Mouse (Mus musculus) T-helper 1 cell (primary cell): Measurements from ENCODE around the gene Cdc7.

Experiments
- in situ Hi-C: fragments of 300-600 bp; cut with MboI, MseI; formaldehyde crosslinking; loops from one replicate; pipeline ENCODE4 v1.15.1; 2025; ENCODE audit warnings: high pct_unique_total_duplicates

The Cdc7 gene

DNA sequence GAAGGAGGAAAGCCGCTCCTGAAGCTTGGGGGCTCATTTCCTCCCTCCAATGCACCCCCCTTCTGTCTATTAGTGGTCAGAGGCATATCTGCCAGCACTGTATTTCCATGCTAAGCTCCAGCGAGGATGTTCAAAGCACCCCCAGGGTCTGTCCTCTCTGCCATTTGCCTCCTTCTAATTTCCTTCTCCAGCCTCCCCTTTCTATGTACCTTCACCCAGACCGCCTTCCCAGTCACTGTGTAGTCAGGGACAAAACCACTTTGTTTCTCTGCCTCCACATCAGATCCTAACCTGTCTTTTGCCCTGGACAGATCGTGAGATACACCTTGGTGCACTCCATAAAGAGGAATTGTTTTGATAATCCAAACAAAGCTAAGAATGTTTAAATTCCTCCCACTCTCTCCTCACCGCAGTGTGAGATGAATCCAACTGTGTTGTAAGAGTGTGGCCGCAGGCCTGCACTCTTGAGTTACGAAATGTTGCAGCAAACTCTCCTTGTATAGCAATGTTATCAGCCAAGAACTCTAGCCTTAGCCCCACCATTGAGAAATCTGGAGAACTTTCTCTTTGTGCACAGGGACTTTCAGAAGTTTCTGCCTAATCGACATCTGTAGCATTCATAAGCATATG is 27.3 kb downstream of the Cdc7 start:
- in situ Hi-C loops: loop anchor here (10.0 kb wide), 1 partner anchor 323 kb away; no protein-coding TSS in a partner anchor

DNA sequence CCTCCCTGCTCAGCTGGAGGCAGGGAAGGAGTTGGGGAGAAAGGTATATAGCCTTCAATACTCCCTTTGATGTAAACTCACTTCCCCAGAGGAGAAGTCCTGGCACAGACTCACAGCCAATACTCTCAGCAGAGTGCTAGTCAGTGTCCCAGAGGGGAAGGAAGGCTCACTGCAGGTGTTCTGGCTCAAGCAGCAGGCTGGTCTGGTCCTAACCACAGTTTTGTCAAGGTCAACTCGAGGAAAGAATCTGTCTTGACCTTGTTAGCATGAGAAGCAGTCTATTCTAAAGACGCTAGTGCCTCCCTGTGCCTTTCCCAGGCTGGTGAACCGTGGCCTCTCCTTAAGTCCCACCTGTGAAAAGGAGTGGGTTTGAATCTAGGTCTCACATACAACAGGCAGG is 30.6 kb downstream of the Cdc7 start:
- in situ Hi-C loops: loop anchor here (10.0 kb wide), 1 partner anchor 320 kb away; no protein-coding TSS in a partner anchor

DNA sequence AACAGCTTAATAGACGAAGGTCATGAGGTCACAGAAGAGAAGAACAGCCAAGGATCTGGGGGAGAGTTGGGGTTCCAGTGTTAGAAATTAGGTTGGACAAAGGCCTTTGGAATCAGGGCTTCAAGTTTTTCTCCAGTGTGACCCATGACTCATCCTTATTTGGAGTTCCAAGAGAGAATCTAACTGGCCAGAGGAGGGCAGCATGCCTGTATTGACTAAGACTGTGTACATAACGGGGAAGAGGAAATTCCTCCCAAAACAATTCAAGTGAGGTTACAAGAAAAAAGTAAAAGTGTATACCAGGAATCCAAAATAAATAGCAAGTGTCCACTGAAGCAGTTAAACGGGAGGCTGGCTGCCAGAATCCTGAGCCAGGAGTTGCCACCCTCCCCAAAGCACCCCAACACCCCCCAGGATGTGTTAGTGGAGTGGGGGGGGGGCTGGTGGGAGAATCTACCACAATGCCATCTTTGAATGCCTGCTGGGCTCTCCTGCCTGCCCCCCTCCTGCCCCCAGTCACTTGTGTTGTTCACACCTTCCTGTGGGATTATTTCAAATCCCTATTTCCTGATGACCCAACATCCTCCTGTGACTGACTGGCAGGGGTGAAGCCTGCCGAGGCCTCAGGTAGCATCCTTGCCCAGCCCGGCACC is 31.9 kb downstream of the Cdc7 start:
- in situ Hi-C loops: loop anchor here (10.0 kb wide), 1 partner anchor 319 kb away; no protein-coding TSS in a partner anchor

DNA sequence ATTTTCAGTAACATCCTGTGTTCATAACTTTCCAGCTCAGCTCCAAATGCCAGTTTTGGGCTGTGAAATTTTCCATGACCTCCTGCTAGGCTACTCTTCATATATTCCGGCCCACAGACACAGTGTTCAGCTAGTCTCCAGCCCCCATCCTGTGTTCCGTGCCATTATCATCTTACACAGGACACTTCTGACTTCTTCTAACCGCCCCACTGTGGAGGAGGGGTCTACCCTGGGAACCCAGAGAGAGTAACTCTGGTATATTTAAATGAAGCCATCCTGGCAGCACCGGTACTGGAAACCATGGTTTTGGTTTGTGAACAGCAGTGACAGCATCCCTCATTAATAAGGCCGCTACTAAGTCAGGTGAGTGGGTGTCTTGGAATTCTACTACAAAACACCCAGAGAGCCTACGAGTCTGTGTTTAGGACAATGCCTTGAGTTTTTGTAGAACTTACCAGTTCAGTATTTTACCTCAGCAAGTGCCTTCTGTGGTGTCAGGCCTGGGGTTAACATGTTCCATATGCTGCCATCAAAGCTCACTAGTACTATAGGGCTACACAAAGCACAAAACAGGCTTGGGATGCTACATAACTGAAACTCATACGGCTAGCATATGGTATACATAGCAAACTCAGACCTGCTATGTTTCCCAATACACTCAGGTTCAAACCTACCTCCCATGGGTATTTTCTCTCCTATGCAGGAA is 32.6 kb downstream of the Cdc7 start:
- in situ Hi-C loops: loop anchor here (10.0 kb wide), 1 partner anchor 318 kb away; no protein-coding TSS in a partner anchor

DNA sequence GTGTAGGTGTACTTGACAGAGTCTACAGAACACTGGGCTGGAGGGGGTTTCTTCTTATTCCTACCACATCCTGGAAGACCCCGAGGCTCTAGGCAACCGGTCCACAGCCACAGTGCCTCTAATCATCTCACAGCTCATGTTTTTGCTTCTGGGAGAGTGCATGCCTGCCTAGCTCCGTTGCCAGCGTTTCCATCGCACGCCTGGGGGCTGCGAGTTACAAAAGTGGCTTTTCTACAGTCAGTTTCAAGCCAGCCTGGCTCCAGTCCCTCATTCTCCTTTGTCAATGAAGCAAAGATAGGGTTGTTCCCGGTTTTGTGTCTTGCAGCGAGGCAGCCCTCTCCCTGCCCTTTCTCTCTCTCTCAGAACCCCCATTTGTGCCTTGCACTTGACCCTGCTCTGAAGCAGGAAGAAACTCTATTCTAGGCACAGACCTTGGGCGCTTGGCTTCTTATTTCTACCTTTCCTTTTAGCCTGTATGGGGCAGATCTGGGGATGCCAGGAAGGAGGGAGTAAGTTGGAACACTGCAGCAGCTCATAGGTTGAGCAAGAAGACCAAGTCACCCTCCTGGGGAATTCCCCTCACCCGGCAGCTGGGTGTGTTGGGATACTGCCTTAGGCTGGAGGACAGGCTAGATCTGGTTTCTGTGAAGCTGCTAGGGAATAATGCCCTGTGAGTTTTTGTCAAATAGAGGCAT is 37.4 kb downstream of the Cdc7 start:
- in situ Hi-C loops: no loop called here

DNA sequence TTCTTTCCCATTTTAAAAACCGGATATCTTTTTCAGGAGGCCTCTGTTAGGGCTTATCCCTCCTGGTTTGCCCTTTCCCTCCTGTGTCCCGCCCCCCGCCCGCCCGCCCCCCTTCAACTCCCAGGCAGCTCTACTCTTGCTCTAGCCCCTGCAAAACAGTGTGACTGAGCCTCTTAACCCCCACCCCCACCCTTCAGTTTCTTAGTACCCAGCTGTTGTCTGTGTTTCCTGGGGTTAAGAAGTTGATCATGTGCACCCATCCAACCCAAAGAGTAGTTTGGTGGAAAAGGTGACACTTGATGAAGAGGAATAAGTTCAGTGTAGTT is 37.9 kb downstream of the Cdc7 start:
- in situ Hi-C loops: no loop called here

DNA sequence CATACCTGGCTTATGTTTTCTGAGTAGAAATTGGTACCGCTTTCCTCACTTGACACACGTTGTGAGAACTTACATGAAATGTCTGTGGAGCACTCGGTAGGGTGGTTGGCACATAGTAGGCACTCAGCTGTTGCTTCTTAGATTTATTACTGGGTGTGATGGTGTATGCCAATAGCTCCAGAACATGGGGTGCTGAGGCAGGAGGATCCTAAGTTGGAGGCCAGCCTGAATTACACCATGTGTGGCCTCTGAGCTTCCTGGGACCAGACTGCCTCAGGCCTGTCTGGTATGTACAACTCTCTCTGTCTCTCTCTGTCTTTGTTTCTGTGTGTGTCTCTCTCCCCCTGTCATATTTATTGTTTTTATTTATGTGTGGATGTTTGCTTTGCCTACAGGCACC is 45.6 kb downstream of the Cdc7 start:
- in situ Hi-C loops: loop anchor here (10.0 kb wide), 1 partner anchor 275 kb away; the partner anchor contains the start of gene Tgfbr3

DNA sequence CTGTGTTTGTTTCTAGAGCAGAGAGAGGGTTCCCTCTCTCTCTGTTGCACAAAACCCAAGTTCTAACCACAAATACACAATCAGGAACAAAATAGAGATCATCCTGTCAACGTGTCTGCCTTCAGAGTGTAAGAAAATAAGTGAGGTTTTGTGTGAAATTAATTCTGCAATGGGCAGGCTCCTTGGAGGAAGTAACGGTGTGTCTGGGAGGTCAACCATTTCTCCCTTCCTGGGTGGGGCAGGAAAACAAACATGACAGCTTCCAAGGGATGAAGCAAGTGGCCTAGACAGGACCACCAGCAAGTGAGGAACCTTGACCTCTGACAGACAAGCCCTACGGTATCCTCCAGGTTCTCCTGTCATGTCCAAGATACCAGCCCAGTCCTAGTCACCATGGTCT is 46.2 kb downstream of the Cdc7 start:
- in situ Hi-C loops: loop anchor here (10.0 kb wide), 1 partner anchor 275 kb away; the partner anchor contains the start of gene Tgfbr3

DNA sequence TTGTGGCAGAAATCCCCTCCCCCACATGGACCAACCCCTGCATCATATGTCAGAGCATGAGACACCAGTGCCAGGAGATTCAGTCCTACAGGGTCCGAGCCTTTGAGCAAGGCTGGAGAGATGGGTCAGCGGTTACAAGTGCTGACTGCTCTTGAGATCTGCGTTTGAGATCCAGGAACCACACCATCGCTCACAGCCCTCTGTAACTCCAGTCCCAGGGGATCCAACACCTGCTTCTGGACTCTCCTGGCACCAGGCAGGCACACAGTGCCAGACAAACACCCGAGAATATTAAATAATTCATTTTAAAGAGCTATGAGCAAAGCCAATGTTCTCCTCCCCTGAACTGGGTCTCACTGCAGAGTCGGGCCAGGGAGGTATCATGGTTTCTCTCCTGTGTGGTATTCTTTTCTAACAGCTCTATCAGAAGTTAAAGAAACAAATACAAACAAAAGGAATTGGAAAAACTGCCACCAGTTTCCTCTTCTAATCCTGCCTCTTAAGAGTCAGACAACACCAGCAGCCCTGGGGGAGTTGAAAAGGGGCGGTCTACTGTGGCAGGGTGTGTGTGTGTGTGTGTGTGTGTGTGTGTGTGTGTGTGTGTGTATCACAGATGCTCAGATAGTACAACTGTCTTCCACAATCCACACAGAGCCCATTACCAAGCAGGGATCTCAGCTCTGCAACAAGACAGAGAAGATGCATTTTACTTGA is 47.4 kb downstream of the Cdc7 start:
- in situ Hi-C loops: loop anchor here (10.0 kb wide), 1 partner anchor 273 kb away; the partner anchor contains the start of gene Tgfbr3

DNA sequence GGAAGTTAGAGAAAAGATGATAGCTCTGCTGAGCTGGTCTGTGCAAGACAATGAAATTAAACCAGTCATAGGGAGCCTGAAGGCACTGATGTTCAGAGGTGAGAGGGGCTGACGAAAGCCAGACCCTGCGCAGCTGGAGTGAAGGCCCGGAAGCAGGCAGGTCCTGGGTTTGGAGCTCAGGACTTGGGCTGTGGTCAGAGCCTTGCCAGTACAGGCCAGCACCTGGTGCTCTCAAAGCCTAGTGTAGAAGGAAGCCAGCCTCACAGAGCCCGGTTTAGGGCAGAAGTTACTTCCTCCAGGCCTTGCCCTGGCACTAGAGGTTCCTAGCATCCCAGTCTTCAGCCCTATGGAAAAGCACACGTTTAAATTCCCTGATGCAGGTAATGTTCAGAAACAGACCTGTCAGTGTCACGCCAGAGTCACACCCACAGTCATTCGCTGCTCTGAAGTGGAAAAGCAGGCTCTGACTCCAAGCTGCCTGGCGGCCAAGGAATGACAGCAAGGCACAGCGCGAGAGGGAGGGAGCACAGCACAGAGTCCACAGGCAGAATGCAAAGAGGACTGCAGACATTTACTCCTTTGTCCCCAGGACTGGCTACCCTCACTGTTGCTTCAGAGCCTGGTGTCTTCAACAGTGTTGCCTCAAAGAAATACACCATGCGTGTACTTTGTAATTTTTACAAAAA is 48.1 kb downstream of the Cdc7 start:
- in situ Hi-C loops: loop anchor here (10.0 kb wide), 1 partner anchor 273 kb away; the partner anchor contains the start of gene Tgfbr3

DNA sequence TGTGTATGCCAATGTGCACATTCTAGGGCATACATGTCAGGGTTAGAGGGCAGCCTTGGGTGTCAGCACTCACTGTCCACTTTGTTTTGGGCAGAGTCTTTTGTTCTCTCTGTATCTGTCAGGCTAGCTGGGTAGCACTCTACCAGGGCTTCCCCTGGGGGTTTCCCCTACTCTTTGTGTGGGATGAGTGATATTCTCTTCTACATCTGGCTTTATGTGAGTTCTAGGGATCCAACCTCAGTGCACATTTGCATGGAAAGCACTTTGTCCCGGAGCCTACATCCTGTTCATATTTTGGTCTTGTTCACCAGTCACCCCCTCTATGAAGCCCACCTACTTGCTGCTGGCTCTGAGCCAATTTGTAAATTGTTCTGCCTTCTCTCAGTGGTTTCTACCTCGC is 49.3 kb downstream of the Cdc7 start:
- in situ Hi-C loops: loop anchor here (10.0 kb wide), 1 partner anchor 271 kb away; the partner anchor contains the start of gene Tgfbr3

DNA sequence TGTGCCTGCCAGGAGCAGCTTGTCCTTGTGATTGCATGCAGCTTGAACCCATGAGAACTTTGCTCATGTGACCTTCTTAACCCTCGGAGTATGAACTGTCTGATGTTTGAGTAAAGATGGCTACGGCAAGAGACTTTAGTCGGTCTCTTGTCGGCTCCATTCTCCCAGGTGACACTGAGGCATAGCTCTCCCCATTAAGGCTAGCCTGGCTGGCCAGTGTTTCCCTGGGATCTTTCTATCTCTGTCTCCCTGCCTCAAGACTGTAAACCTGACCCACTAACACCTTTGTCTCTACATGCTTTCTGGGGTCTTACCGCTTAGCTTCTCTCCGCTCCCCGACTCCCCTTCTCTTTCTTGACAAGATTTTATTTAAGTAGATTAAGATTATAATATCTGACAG is 50.0 kb downstream of the Cdc7 start:
- in situ Hi-C loops: loop anchor here (10.0 kb wide), 1 partner anchor 271 kb away; the partner anchor contains the start of gene Tgfbr3

DNA sequence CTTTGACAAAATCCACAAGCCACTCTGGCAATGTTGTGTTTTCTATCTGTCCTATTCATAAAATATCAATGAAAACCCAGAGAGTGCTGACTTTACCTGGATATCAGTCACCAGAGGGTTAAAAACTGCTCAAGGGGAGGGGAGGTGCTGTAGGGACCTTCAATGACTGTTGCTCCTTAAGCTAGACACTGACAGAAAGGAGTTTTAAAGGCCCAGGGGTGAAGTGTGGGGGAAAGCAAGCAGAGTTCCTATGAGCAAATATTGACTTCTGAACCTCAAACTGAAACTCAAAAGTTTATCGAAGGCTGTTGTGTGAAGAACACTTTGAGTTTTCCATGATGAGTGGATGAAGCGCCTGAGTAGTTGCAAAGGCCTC is 50.9 kb downstream of the Cdc7 start:
- in situ Hi-C loops: loop anchor here (10.0 kb wide), 1 partner anchor 270 kb away; the partner anchor contains the start of gene Tgfbr3

DNA sequence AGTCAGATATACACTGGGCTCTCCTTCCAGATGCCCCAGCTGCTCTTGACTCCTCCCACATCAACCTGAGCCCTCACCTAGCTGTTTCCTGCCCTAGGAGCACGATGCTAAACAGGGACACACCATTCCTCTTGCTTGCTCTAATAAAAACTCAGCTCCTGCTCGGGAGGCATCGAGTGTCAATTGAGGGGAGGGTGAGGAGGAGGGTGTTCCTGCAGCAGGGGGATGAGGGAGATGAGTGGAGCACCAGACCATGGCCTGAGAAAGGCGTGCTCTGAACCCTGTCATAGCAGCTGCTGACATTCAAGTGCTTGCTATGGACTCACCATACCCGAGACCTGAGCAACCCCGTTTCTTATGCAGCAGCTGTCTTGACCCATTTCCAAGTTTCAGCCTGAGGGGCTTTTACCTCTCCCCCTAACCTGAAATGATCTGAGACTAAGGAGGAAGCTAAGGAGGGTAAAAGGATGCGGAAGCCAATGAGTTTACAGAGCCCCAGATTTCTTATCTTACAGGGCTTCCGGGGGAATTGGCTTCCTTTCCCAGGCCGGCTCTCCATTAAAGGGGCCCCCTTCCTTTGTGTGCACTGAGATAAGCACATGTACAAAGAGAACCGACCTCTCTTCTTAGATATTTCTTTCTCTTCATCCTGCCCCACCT is 51.4 kb downstream of the Cdc7 start:
- in situ Hi-C loops: loop anchor here (10.0 kb wide), 1 partner anchor 269 kb away; the partner anchor contains the start of gene Tgfbr3

DNA sequence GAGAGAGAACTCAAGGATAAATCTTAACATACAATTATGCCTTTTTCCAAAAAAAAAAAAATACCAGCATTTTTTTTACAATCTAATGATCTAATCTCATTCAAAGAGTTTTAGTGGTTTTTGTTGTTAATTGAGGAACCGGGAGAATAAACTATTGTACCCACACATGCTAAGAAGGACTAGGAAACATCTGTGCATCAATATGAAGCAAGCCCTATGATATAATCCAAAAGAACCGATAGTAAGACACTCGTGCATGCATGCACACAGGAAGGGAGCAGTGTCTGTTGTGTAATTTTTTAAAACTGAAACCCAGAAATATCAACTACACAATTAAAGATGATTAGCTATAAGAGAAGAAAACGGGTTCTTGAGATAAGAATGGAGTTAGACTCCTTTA is 52.4 kb downstream of the Cdc7 start:
- in situ Hi-C loops: loop anchor here (10.0 kb wide), 1 partner anchor 268 kb away; the partner anchor contains the start of gene Tgfbr3

DNA sequence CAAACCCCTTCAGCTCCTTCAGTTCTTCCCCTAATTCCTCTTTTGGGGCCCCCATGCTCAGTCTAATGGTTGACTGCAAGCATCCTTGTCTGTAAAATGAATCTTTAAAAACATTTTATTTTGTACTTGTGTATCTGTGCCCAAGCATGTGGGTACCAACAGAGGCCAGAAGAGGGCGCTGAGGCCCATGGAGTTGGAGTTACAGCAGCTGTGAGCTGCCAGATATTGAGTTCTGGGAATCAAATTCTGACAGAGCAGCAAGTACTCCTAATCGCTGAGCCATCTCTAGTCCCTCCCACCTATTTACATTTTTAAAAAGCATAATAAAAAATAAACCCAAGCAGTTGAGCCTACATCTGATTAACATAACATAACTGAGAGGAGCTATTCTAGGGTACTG is 53.4 kb downstream of the Cdc7 start:
- in situ Hi-C loops: loop anchor here (10.0 kb wide), 1 partner anchor 267 kb away; the partner anchor contains the start of gene Tgfbr3

DNA sequence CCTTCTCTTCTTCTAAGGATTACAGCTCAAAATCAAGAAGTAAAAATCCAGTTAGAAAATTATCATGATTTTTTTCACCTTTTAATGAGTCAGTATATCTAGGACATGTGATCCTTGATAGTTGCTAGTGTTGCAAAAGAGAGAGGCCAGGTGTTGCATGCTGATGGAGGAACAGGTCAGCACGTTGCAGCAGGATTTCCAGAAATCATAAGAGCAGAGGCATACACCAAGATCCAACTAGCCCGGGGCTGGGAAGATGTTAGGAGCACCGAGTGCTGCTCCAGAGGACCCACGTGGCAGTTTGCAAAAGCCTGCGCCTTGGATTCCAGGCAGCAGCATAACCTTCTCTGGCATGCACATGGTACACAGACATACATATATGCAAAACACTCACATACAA is 54.9 kb downstream of the Cdc7 start:
- in situ Hi-C loops: loop anchor here (10.0 kb wide), 1 partner anchor 266 kb away; the partner anchor contains the start of gene Tgfbr3

DNA sequence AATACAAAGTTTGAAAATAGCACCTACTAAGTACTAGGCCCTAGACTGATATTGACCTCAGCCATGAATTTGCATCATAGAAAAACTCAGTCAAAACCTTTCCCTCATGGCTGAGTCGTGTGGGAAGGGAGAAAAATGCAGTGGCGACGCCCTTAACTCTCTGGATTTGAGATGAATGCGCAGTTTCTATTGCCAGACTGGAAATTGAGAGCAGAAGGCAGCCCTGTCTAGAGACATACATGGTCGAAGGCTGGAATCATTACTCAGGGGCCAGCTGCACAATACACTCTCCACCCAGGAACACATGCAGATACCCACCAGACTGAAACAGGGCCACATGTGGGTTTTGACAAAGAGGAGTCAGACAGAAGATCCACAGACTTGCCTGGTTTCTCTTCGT is 55.8 kb downstream of the Cdc7 start:
- in situ Hi-C loops: loop anchor here (10.0 kb wide), 1 partner anchor 265 kb away; the partner anchor contains the start of gene Tgfbr3

DNA sequence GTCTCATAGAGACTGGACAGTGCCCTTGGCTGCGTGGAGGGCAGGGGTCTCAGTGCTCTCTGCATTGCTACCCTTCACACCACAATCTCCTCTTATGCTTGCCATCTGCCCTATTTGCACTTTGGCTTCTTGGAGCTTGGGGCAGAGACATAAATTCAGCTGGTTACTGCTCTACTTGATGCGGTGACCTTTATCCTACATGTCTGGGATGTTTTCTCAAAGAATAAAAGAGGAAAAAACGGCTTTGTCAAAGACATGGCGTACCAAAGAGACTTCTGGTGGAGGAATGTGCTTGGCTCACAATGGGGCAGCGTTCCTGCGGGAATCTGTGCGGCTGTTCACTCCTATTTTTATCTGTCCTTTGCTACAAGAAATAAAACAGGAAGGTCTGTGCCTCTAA is 56.2 kb downstream of the Cdc7 start:
- in situ Hi-C loops: no loop called here
